Mouse (Mus musculus) layer of hippocampus, adult 11-12 months (tissue): ENCODE measurements around the gene Nptn.
"Not testable (repeated sequence)": the region's sequence is repeated elsewhere in the genome, so short reads cannot be mapped to it uniquely, and the experiment has no call there.

Source experiments
- DNase-seq: peaks from one replicate; pipeline ENCODE4 v3.0.0; 2022; ENCODE audit warnings: low spot score

Gene Nptn

GRCm38 (mm10) chr9:58560211-58560610 is 21.8 kb upstream of the Nptn start:
- no peak for DNase-seq

- DNase-seq: not testable (repeated sequence)
Observed at GRCm38 (mm10) chr9:58565945-58566344, 16.1 kb upstream of the Nptn start.

DNA sequence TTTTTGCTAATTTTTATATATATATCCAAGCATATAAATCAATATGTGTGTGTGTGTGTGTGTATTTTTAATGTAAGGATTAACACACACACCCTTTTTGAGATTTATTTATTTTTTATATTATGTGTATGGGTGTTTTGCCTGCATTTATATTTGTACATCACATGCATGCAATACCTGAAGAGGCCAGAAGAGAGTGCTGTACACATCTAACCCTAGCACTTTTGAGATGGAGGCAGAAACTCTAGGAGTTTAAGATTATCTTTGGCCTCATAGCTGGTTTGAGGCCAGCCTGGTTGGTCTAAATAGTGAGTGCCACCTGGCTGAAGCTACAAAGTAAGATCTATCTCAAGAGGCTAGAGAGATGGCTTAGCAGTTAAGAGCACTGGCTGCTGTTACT is 14.4 kb upstream of the Nptn start:
- DNase-seq: no peak

DNA sequence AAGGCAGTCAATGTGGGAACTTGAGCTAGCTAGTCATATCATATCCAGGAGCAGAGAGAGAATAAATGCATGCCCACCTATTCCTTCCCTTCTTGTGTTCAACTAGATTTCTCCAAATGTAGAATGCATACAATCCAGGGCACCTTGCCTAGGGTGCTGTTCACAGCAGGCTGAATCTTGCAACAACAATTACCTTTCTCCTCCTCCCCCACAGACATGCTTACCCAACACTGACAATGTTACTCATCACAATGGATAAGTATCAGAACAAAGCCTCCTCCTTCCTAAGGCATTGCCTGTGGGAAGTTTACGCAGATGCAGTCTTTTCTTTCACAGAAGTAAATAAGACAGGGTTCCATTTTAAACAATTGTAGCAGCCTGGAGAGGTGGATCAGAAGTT is 11.0 kb upstream of the Nptn start:
- DNase-seq: no peak

DNA sequence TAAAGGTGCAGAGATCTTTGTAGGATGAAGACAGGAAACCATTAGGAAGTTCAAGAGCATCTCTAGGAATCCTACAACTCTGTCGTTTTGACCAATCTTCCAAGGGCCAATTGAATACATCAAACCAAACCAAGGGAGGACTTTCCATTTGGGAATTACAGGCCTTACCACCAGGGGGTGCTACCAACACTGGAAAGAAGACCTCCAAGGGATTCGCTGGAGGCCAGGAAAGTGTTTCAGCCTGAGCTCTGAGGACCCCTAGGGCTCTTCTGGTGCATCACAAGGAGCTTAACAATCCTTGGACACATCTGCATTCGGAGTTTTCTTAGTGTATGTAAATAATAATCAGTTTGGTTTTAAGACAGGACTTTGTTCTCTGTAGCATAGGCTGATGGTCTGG is 3.4 kb upstream of the Nptn start:
- peak; percentile 93 for DNase-seq

- DNase-seq: not testable (repeated sequence)
Observed at GRCm38 (mm10) chr9:58580453-58581195, 1.4 kb upstream of the Nptn start.

DNA sequence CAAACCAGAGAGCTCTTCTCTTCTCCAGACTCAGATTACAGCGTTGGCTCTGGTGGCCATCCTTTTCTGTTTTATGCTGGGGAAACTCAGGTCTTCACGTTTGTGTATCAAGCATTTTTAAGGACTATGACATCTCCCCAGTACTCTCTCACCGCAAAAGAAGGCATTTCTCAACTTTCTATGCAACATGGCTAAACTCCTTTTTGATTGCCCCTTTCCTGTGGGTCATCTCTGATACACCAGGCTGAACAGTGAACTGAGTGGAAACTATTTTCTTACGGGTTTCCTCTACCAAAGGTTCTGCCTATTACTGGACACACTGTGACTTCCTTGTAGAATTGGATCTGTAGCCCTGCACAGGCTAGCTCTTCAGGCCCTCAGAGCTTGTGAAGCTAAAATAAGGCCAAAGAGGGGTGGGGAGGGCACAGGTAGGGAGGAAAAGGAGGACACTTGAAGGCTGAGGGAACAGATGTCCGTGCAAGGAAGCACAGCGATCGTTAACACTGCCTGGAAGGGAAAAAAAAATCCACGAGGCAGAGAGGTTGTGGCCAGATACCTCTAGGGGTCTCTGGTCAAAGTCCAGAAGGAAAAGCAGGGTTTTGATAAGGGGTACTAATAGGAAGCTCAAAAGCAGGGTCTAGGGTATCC is 633 bp upstream of the Nptn start:
- DNase-seq: no peak

GRCm38 (mm10) chr9:58582581-58583266 is 684 bp downstream of the Nptn start:
- DNase-seq: peak; percentile 55

GRCm38 (mm10) chr9:58583267-58583641 is 1.2 kb downstream of the Nptn start:
- DNase-seq: no peak

DNA sequence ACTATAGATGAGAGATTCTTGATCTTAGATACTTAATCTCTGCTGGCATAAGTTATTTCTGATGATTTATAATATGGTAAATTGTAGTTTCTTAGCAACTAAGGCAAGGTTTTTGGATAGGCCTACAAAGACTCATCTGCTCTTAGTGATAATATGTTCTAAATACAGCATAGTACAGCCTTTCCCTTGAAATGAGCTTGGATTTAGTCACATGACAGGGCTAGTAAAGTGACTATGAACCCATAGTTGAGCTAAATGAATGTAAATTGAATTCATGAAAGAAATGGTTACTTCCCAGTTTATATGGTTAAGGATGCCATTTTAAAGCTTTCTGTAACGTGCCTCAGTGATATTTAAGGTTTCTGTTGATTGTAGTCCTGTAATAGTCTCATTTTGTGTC is 2.3 kb downstream of the Nptn start:
- no peak for DNase-seq

DNA sequence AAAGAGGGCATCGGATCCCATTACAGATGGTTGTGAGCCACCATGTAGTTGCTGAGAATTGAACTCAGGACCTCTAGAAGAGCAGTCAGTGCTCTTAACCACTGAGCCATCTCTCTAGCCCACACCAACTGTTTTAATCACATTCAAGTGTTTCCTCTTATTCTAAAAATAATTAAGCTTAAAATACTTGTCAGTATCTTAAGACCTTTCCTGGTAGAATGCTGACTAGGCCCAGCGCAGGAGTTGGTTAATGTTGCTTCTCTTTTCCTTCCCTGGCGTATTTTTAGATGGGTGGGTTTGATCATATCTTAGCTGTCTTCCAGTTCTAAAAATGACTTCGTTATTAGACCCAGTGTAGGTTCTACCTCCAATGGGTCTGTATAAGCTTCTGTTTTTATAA is 6.6 kb downstream of the Nptn start:
- DNase-seq: peak; percentile 32

DNA sequence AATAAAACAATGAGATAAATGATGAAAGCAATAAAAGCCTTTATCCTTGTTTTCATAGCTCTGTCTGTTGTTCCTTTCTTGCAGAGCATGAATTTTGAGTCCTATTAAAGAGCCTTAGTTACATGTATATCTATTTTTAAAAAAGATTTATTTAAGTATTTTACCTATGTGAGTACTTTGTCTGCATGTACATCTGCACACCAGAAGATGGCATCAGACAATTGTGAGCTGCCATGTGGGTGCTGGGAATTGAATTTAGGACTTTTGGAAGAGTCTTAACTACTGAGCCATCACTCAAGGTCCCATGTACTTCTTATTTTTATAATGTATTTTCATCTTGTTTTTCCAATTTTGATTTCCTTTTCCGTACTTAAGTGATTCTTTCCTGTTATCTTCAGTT is 13.3 kb downstream of the Nptn start:
- no peak for DNase-seq

GRCm38 (mm10) chr9:58613790-58614189 is 31.8 kb downstream of the Nptn start:
- DNase-seq: peak; percentile 6

DNA sequence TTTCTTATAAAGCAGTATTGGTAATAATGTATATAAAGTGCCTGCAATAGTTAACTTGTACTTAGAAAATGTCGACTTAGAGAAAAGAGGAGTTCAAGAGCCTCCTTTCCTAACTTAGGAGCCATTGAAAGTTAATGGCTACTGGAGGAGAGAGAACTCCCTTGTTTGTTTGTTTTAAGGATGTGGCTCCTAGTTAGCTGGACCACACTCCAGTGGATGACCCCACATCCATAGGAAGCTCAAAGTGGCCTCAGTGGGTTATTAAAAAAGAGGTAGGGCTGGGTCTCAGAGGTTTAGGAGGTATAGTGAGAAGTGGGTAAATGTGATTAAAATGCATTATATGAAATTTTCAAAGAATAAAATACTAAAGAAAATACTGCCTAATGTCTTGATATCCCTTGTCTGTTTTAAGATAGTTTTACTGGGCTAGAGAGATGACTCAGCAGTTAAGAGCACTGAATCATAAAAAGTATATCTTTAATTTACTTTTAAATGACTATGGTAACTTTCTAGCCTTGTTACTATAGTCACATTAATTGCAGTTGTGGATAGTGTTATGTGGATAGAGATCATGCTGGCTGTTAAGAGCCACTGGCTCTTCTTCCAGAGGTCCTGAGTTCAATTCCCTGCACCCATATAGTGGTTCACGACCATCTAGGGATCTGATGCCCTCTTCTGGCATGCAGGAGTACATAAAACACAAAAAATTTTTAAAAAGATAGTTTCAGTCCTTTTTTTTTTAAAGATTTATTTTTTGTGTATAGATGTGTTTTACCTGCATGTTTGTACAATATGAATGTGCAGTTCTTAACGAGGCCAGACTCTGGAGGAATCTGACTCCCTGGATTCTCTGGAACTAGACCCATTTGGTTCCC is 33.3 kb downstream of the Nptn start:
- DNase-seq: no peak

- DNase-seq: no peak
Observed at GRCm38 (mm10) chr9:58623009-58623408, 41.0 kb downstream of the Nptn start.

GRCm38 (mm10) chr9:58627197-58627596 is 45.2 kb downstream of the Nptn start:
- no peak for DNase-seq

DNA sequence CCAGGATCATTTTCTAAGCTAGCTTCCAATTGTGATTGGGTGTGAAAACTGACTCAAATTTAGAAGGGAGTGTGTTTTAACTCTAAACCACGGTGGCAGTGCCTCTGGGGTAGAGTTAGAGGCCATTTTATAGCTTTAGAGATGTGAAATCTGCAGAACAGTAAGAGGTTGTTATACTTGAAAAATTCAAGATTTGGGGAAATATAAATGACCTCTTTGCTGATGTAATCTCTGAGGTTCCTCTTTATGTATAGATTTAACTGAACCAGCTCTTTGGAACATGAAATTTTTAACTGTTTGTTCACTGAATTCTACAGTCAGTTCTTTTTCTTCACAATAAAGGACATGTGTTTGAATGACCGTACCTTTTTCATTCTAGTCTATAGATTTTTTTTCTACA is 48.4 kb downstream of the Nptn start:
- no peak for DNase-seq

DNA sequence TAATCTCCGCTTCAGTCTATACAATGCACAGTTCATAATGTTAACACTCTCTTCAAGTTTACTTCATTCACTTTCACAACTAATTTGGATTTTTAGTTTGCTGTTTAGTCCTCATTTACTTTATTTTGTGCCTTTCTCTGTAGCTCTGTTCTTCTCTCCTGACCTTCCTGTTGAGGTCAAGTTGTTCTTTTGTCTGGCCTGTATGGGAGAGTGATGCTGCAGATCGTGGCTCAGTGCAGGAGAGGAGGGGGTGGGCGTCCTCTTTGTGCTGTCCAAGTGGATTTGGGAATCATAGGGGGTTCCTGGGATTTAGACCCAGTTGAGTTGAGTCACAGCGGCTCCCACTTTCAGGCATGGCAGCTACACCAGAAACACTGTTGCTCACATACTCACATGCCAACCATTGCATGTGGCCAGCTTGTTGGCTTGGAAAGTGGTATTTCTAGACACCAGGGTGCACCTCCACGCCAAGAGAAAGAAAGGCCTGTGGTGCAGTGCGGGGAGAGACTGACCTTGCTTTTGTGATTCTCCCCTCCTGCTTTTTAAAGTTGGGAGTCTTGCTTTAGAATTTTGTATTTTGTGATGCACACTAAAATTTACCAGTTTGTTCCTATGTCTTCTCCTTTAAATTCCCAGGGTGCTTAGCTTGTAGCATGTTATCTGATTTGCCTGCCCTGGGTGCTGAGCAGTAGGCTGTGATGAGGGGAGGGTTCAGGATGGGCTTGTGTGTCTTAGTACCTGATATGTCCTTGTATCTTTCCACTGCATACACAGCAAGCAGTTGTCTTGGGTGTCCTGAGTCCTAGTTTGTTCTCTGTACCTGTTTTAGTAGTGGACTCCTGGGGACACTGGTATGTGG is 66.6 kb downstream of the Nptn start:
- DNase-seq: no peak

DNA sequence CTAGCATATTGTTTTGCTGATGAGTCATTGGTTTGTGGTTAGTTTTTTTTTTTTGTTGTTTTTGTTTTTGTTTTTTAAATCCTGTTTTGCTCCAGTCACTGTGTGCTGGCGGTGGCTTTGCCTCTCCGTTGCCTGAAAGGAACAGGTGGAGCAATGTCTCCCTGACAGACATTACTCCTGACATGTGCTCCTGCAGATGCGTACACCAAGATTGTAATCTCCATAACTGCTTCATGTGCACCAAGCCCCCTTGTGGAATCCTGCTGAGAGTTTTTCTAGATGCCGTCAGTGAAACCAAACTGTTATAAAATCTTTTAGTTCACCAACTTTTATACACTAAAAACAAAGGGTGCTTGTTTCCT is 67.2 kb downstream of the Nptn start:
- no peak for DNase-seq

DNA sequence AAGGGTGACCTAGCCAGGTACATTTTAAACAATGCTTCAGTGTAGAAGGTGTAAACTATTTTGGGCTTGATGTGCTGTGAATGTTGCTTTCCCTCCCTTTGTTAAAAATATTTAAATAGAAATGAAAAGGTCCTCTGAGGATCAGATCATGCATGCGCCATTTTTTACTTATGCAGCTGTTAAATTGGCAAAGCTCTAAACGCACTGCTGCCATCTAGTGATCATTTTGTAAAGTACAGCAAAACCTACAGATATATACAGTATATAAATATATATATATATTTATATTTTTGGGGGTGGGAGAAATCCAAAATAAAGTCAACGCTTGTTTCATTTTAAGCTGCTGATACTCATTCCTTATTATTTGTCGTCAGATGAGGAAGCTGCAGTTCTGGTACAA is 70.0 kb downstream of the Nptn start:
- DNase-seq: peak; percentile 66

GRCm38 (mm10) chr9:58654494-58654893 is 72.5 kb downstream of the Nptn start:
- DNase-seq: no peak
